Mouse (Mus musculus) heart, adult 2 months (tissue): ENCODE measurements around the gene Anxa1.

ENCODE experiments used
- CTCF ChIP-seq: fragments of 200-600 bp; IDR thresholded peaks from 2 replicates; pipeline ENCODE4 v1.8.1; 2022; ENCODE audit warnings: antibody characterized with exemption, mild to moderate bottlenecking, moderate library complexity
- EP300 ChIP-seq: fragments of 200-500 bp; IDR thresholded peaks from 2 replicates; pipeline ENCODE4 v1.6.1; 2011; ENCODE audit warnings: low read depth, low read length, control low read depth; ENCODE audit not compliant: insufficient read depth
- POLR2A ChIP-seq: fragments of 200-500 bp; IDR thresholded peaks from 2 replicates; pipeline ENCODE4 v1.6.1; 2011; ENCODE audit warnings: mild to moderate bottlenecking, low read depth, low read length, control low read depth; ENCODE audit not compliant: insufficient read depth

DNA sequence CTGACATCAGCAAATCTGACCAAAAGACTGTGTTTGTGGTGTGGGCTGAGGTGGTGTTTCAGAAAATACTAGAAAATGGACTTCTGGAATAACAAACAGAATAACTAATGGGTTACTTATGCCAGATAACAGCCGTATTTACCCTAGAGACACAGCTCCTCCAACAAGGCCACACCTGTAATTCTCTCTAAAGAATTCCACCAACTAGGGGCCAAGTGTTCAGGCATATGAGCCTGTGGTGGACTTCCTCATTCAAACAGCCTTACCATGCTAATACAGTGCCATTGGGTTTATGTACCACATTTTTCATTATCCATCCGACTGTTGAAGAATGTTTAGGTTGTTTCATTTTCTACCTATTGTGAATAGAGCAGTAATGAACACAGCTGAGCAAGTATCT lies 20.6 kb downstream of the Anxa1 start:
- TF ChIP-seq POLR2A: no peak
- TF ChIP-seq EP300: no peak
- no peak for TF ChIP-seq CTCF
